Mouse (Mus musculus) neural tube, embryonic 15.5 days (tissue): ENCODE results near the gene Pknox1. TPM values are rescaled to one million over a fixed set of nuclear protein-coding genes. Genes with fewer than 3 reads are reported as not detected.
A peak's percentile ranks its signal among the peaks of the same experiment; 100 is the strongest.
"Not testable (repeated sequence)": the region's sequence is repeated elsewhere in the genome, so short reads cannot be mapped to it uniquely, and the experiment has no call there.

Source experiments
- ATAC-seq: fragments of 200-750 bp; cut with Nextera tagmentation; 2 replicates; pipeline ENCODE4 v1.8.0; 2017; ENCODE audit warnings: mild to moderate bottlenecking, moderate TSS enrichment, moderate library complexity; ENCODE audit not compliant: low FRiP score
- H3K27ac ChIP-seq: fragments of 300-500 bp; sonication (generic); replicated peaks from 2 replicates; pipeline ENCODE4 v1.5.1; 2015; ENCODE audit warnings: mild to moderate bottlenecking, inconsistent platforms
- H3K27me3 ChIP-seq: fragments of 300-500 bp; sonication (generic); replicated peaks from 2 replicates; pipeline ENCODE4 v1.6.1; 2015; ENCODE audit warnings: inconsistent platforms
- H3K36me3 ChIP-seq: fragments of 300-500 bp; sonication (generic); 2 replicates; pipeline ENCODE4 v1.6.1; 2015; ENCODE audit warnings: inconsistent platforms
- H3K4me1 ChIP-seq: fragments of 300-500 bp; sonication (generic); 2 replicates; pipeline ENCODE4 v1.6.1; 2015; ENCODE audit warnings: inconsistent platforms
- H3K4me2 ChIP-seq: fragments of 300-500 bp; sonication (generic); 2 replicates; pipeline ENCODE4 v1.6.1; 2015; ENCODE audit warnings: inconsistent platforms, mild to moderate bottlenecking, moderate library complexity
- H3K4me3 ChIP-seq: fragments of 300-500 bp; sonication (generic); replicated peaks from 2 replicates; pipeline ENCODE4 v1.5.1; 2015; ENCODE audit warnings: mild to moderate bottlenecking, inconsistent platforms
- H3K9ac ChIP-seq: fragments of 300-500 bp; sonication (generic); replicated peaks from 2 replicates; pipeline ENCODE4 v1.6.1; 2015; ENCODE audit warnings: mild to moderate bottlenecking, inconsistent platforms
- H3K9me3 ChIP-seq: fragments of 300-500 bp; sonication (generic); replicated peaks from 2 replicates; pipeline ENCODE4 v1.6.1; 2016; ENCODE audit warnings: inconsistent platforms
- WGBS: fragments of 180-500 bp; shearing (Covaris S2); methylation state at CpG from one replicate; pipeline ENCODE4 v1.1.7; 2015; ENCODE audit warnings: mixed read lengths; 5-methylcytosine and 5-hydroxymethylcytosine counted together
- polyA plus RNA-seq: library from polyadenylated mRNA; unstranded; fragments of >200 nt; fragmentation: Nextera tagmentation; extraction: Ambion mirVana; gene quantifications from 2 replicates; pipeline ENCODE4 v1.2.1, GENCODE M21; 2015

Pknox1 gene
- 42.7 and 43.4 TPM in 2 replicates for polyA plus RNA-seq

- WGBS = under 1% methylated on average over 39 of the region's 72 CpGs
- Histone ChIP-seq H3K27me3 (no peaks in the 10 kb centered on the region), H3K4me2 (peak within 1 kb of the TSS; percentile 83), H3K9me3 (no peaks in the 10 kb centered on the region), H3K4me1 (peaks cover 41% of the 10 kb centered on the region), H3K9ac (peak within 1 kb of the TSS; percentile 91), H3K27ac (peak within 1 kb of the TSS; percentile 99), H3K4me3 (peak within 1 kb of the TSS; percentile 87), H3K36me3 (no peaks in the 10 kb centered on the region)
- peak; percentile 94 for ATAC-seq
These were observed at the start of gene Pknox1 for GRCm38 (mm10) chr17:31564015-31564857. Pknox1 (plus strand) TSS chr17:31564734.

DNA sequence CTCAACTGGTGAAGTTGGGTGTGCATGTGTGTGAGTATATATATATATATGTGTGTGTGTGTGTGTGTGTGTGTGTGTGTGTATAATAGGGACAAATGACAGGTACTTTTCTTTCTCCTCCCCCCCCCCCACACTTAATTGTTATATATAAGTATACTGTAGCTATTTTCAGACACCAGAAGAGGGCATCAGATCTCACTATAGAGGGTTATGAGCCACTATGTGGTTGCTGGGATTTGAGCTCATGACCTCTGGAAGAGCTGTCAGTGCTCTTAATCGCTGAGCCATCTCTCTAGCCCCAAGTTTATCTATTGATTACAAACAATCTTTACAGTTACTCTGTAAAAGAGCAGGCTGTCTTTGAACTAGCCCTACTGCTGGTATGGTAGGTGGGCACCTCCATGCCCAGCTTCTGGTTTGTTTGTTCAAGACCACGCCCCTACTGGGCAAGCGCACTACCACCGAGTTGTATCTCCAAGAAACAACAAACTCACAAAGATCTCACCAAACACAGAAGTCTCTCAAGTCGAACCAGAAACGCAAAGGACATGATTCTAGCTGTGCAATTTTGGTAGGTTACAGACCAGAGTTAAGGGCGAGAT is 45.1 kb upstream of the Pknox1 start:
- H3K9me3 ChIP-seq = no peaks in the 10 kb centered on the region
- peaks cover 10% of the 10 kb centered on the region for H3K36me3 ChIP-seq
- H3K4me1 ChIP-seq = peaks cover 32% of the 10 kb centered on the region
- peak overlapping the region; percentile 57 for H3K4me3 ChIP-seq
- no peak overlapping the region for H3K9ac ChIP-seq
- H3K27me3 ChIP-seq = no peaks in the 10 kb centered on the region
- H3K27ac ChIP-seq = peak overlapping the region; percentile 64
- peak; percentile 71 for ATAC-seq
- 3% methylated on average over 7 of the region's 7 CpGs for WGBS
- H3K4me2 ChIP-seq = peak overlapping the region; percentile 68

GRCm38 (mm10) chr17:31519946-31520838 is 44.3 kb upstream of the Pknox1 start, which contains the start of the genes Wdr4 and Ndufv3:
Wdr4 (minus strand) TSS chr17:31519980.
Ndufv3 (plus strand) TSS chr17:31520115.
- no peaks in the 10 kb centered on the region for H3K9me3 ChIP-seq
- peak within 1 kb of the TSS; percentile 68 for H3K4me2 ChIP-seq
- peak within 1 kb of the TSS; percentile 50 for H3K9ac ChIP-seq
- H3K27ac ChIP-seq = peak within 1 kb of the TSS; percentile 78
- peak within 1 kb of the TSS; percentile 57 for H3K4me3 ChIP-seq
- H3K27me3 ChIP-seq = no peaks in the 10 kb centered on the region
- under 1% methylated on average over 42 of the region's 45 CpGs for WGBS
- peaks cover 37% of the 10 kb centered on the region for H3K4me1 ChIP-seq
- H3K36me3 ChIP-seq = peaks cover 15% of the 10 kb centered on the region
- peak; percentile 98 for ATAC-seq

DNA sequence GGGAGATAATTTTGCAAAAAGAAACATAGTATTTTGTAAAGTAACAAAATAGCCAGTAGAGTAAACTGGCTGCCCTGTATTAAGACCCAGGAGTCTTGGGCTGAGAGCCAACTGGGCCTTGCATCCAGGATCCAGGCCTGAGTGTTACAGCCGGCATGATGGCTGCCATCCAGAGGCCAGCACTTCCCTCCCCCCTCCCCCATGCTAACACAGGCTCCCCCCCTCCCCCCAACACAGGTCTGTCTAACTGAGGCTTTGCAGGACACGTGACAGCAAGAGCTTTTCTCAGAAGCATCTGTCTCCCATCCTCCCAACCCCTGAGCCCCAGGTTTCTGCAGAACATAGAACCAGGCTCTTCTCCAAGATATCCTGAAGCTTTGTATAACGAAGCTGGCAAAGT is 43.6 kb upstream of the Pknox1 start:
- peak overlapping the region; percentile 57 for H3K4me3 ChIP-seq
- no peaks in the 10 kb centered on the region for H3K9me3 ChIP-seq
- WGBS = 18% methylated on average over 3 of the region's 3 CpGs
- no peaks in the 10 kb centered on the region for H3K27me3 ChIP-seq
- peak overlapping the region; percentile 78 for H3K27ac ChIP-seq
- no peak for ATAC-seq
- H3K36me3 ChIP-seq = peaks cover 16% of the 10 kb centered on the region
- H3K9ac ChIP-seq = peak overlapping the region; percentile 50
- H3K4me1 ChIP-seq = peaks cover 37% of the 10 kb centered on the region
- peak overlapping the region; percentile 68 for H3K4me2 ChIP-seq

DNA sequence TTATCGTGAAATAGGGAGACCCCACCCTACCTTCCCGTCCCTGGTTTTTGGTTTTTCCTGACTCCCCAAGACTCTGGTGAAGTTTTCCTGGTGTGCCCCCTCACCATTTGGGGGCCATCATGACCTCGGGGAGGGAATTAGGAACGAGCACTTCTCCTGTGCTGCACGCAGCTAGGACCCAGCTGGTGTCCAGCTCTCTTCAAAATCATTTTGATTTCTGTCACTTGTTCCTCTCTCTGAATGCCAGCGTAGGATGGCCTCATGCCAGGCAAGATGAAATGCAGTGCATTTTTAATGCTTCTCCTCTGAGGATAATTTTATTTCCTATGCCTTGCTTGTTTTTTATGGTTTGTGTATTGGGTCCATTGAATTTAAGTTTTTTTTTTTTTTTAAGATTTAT is 42.6 kb upstream of the Pknox1 start:
- 0 out of 2 replicates have a peak overlapping the region, but pooled peaks have one; percentile 23 for H3K27ac ChIP-seq
- ATAC-seq = no peak
- H3K4me3 ChIP-seq = no peak overlapping the region
- no peaks in the 10 kb centered on the region for H3K27me3 ChIP-seq
- no peak overlapping the region for H3K9ac ChIP-seq
- peak overlapping the region; percentile 68 for H3K4me2 ChIP-seq
- WGBS = 49% methylated on average over 6 of the region's 6 CpGs
- H3K9me3 ChIP-seq = no peaks in the 10 kb centered on the region
- H3K36me3 ChIP-seq = peaks cover 20% of the 10 kb centered on the region
- peaks cover 37% of the 10 kb centered on the region for H3K4me1 ChIP-seq

DNA sequence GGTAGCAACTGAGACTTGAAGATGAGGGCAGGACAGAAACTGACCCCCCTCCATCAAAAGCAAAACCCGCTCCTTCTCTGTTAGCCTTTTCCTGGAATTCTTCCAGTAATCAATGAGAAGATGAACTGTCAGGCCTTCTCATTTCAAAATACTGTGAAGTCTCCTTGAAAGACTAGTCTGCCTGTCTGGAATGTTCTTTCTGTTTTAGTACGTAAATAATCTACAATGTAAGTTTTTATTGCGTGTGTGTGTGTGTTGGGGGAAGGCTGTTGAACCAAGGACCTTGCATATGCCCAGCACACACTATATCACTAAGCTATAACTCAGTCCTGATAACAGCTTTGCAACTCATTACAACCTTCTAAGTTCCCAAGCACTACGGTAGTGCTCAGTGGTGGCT is 39.4 kb upstream of the Pknox1 start:
- H3K4me3 ChIP-seq = no peak overlapping the region
- H3K27me3 ChIP-seq = no peaks in the 10 kb centered on the region
- 93% methylated on average over 4 of the region's 4 CpGs for WGBS
- no peak overlapping the region for H3K4me2 ChIP-seq
- peaks cover 33% of the 10 kb centered on the region for H3K4me1 ChIP-seq
- H3K27ac ChIP-seq = no peak overlapping the region
- peaks cover 41% of the 10 kb centered on the region for H3K36me3 ChIP-seq
- ATAC-seq = no peak
- H3K9me3 ChIP-seq = no peaks in the 10 kb centered on the region
- H3K9ac ChIP-seq = no peak overlapping the region

DNA sequence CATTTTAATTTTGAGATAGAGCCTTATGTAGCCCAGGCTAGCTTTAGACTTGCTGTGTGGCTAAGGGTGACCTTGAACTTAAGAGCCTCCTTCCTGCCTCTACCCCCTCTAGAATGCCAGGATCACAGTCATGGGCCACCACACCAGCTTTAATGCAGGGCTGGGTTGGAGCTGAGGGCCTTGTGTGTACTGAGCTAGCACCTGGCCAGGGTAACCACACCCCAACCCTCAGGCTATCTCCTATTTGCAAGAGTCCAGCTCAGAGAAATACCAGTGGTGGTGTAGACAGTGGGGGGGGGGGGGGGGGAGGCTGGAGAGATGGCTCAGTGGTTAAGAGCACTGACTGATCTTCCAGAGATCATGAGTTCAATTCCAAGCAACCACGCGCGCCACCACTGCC is 38.7 kb upstream of the Pknox1 start:
- H3K36me3 ChIP-seq = peaks cover 48% of the 10 kb centered on the region

DNA sequence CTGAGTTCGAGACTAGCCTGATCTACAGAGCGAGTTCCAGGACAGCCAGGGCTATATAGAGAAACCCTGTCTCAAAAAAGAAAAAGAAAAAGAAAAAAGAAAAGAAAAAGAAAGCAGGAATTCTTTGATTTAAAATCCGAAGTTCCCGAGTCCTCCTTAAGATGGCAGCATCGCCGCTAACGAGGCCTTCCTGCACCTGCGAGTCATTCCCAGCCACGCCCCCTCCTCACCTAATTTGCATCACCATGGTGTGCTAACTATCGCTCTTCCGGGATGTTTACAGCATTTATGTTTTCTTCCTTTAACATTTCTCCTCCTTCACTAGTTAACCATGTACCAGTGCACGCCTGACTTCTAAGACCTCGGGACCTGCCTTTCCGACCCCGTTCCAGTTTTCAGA is 35.2 kb upstream of the Pknox1 start:
- WGBS = 23% methylated on average over 15 of the region's 15 CpGs
- Histone ChIP-seq H3K36me3 (peaks cover 48% of the 10 kb centered on the region), H3K27ac (no peak overlapping the region), H3K4me1 (0 out of 2 replicates have a peak, but pooled peaks cover 8% of the 10 kb centered on the region), H3K4me3 (no peak overlapping the region), H3K9me3 (no peaks in the 10 kb centered on the region), H3K4me2 (peak overlapping the region; percentile 26), H3K27me3 (no peaks in the 10 kb centered on the region), H3K9ac (no peak overlapping the region)
- ATAC-seq = 0 out of 2 replicates have a peak, but pooled peaks have one; percentile 56

More for the DNA sequence above, 38.7 kb upstream of the Pknox1 start:
- Histone ChIP-seq H3K4me2 (no peak overlapping the region), H3K27ac (no peak overlapping the region), H3K4me3 (no peak overlapping the region), H3K4me1 (peaks cover 31% of the 10 kb centered on the region), H3K27me3 (no peaks in the 10 kb centered on the region), H3K9ac (no peak overlapping the region), H3K9me3 (no peaks in the 10 kb centered on the region)
- WGBS = 95% methylated on average over 3 of the region's 3 CpGs
- ATAC-seq = no peak

- Histone ChIP-seq H3K9ac (no peak overlapping the region), H3K4me3 (no peak overlapping the region), H3K27ac (no peak overlapping the region), H3K4me2 (no peak overlapping the region), H3K27me3 (no peaks in the 10 kb centered on the region), H3K4me1 (peaks cover 19% of the 10 kb centered on the region), H3K9me3 (no peaks in the 10 kb centered on the region), H3K36me3 (peaks cover 41% of the 10 kb centered on the region)
- WGBS = 88% methylated on average over 14 of the region's 14 CpGs
- no peak for ATAC-seq
These were observed 32.9 kb upstream of the Pknox1 start for GRCm38 (mm10) chr17:31531441-31532158.

DNA sequence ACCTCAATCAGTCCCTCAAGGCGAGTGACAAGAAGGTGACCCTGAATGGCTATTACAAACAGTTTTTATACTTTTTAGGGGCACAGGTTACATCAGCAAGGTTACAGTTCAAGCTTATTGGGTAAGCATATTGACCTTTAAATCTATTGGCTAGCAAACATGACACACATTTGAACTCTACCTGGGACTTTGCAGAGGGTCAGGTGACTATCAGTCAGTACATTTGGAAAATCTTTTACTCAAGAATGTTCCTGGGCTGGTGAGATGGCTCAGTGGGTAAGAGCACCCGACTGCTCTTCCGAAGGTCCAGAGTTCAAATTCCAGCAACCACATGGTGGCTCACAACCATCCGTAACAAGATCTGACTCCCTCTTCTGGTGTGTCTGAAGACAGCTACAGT is 32.2 kb upstream of the Pknox1 start:
- H3K4me2 ChIP-seq, H3K9ac ChIP-seq, H3K27ac ChIP-seq, ATAC-seq, H3K9me3 ChIP-seq, H3K27me3 ChIP-seq, H3K4me3 ChIP-seq: not testable (repeated sequence)
- peaks cover 34% of the 10 kb centered on the region for H3K36me3 ChIP-seq
- H3K4me1 ChIP-seq = peaks cover 19% of the 10 kb centered on the region
- WGBS = 99% methylated on average over 4 of the region's 4 CpGs
